Mouse (Mus musculus) kidney, adult 8-10 months (tissue): ENCODE results near the gene Sigmar1.
"Not testable (repeated sequence)": the region's sequence is repeated elsewhere in the genome, so short reads cannot be mapped to it uniquely, and the experiment has no call there.

Experiments
- DNase-seq, 2 experiments: peaks; one replicate each; pipeline ENCODE4 v3.0.0; 2022

Gene Sigmar1

GRCm38 (mm10) chr4:41755338-41756305, at the start of gene Sigmar1:
Sigmar1 (minus strand) TSS chr4:41756157.
- DNase-seq = peak; percentile 89 to 92

- DNase-seq = not testable (repeated sequence)
Observed at GRCm38 (mm10) chr4:41783197-41783596, 27.2 kb upstream of the Sigmar1 start.

GRCm38 (mm10) chr4:41782711-41783110, 26.8 kb upstream of the Sigmar1 start:
- not testable (repeated sequence) for DNase-seq

DNA sequence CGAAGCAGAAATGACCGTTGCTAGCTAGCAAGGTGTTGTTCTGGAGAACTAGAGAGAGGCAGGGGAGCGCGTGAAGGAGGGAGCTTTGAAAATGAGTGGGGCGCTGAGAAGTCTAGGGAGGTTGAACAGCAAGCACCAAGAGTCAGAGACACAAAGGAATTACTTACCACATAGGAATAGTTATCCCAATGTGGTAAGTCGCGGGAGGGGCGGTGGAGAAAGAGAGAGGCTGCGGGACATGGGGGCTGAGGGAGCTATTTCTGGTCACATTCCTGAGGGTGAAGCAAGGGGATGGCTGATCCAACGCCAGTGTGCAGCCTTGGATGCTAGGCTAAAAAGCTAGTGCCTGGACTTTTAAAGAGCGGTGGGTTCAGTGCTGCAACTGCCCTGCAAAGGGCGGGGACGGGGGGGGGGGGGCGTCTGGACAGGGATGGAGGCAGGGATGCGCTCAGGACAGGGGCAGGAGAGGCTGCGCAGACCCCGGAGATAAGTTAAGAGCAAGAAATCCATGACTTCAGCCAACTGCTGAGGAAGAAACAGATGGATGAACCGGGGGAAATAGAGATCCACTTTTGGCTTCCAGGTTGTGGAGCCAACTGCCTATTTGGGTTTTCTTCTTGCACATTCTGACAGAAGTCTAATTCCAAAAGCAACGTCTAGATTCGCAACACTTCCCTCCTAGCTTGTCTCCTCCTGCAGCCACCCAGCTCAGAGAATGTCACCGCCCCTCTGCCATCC, 26.0 kb upstream of the Sigmar1 start:
- not testable (repeated sequence) for DNase-seq

DNA sequence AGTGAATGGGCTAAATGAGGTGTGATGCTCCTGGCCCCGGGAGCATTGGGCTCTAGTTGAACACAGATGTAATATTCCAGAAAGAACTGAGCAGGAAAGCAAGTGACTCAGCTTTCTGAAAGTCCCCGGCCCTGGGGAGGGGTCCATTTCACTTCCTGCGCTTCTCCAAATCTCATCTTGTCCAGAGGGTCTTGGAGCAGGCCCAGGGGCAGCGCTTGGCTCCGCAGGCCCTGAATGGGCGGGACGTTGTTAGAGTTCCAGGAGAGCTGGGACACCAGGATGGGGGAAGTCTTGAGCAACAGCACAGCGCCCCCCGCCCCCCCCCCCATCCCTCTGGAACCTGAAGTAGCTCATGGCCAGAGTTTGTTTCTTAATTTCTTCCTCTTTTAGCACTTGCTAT, 25.3 kb upstream of the Sigmar1 start:
- not testable (repeated sequence) for DNase-seq

DNA sequence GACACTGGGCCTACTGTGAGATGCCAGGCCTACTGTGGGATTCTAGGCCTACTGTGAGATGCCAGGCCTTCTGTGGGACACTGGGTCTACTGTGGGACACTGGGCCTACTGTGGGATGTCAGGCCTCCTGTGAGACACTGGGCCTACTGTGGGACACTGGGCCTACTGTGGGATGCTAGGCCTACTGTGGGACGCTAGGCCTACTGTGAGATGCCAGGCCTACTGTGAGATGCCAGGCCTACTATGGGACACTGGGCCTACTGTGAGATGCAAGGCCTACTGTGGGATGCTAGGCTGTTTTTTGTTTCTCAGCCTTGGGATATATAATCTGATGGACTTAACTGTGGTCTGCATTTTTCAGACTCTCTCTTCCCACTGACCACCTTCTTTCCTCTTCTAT, 19.9 kb upstream of the Sigmar1 start:
- DNase-seq = not testable (repeated sequence)

GRCm38 (mm10) chr4:41774506-41774905, 18.5 kb upstream of the Sigmar1 start:
- DNase-seq = not testable (repeated sequence)

- DNase-seq = peak; percentile 89 to 91
Observed at GRCm38 (mm10) chr4:41774002-41774401, 18.0 kb upstream of the Sigmar1 start, which contains the start of gene Ccl27a. Ccl27a (minus strand) TSS chr4:41774247.

- peak; percentile 86 to 87 for DNase-seq
Observed at GRCm38 (mm10) chr4:41773502-41773901, 17.5 kb upstream of the Sigmar1 start.

DNA sequence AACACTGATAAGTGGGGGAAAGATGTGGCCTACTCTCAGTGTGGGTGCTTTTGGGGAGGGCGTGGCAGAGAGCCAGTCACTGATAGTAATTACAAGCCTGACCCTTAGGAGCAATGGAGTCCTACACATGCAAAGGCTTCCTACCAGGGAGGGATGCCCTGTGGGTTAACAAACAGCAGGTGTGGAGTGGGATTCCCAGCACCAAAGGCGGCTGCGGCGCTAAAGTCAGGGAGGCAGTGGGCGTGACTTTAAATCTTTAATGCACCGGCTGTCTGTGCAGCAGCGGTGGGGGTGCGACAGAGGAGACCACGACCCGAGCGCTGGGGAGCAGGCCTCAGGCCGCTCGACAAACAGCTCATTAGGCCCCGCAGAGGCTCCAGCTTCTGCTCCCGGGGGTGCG, 17.0 kb upstream of the Sigmar1 start:
- DNase-seq = not testable (repeated sequence)

- not testable (repeated sequence) for DNase-seq
Observed at GRCm38 (mm10) chr4:41767301-41767700, 11.3 kb upstream of the Sigmar1 start.

- DNase-seq = not testable (repeated sequence)
Observed at GRCm38 (mm10) chr4:41763176-41763575, 7.2 kb upstream of the Sigmar1 start.

DNA sequence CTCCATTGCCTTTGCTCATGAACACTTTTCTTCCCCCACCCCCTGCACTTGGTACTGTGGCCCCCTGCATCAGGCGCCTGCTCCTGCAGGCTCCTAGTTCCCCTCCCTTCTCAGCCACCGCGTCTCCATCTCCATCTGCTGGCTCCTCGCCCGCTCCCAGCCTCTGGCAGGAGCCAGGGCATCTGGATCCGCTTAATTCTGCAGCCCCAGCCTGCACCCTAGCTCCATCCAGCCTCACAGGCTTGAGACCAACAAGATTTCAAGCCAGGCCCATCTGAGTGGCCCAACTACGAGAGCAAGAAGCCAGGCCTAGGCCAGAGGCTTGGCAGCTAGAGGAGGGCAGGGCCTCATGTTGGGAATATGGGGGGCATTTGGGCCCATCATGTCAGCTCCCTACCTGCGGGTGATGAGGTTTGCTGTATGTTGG, 6.7 kb upstream of the Sigmar1 start:
- DNase-seq = not testable (repeated sequence)

GRCm38 (mm10) chr4:41762099-41762687, 6.2 kb upstream of the Sigmar1 start:
- no peak for DNase-seq

GRCm38 (mm10) chr4:41761680-41762079, 5.7 kb upstream of the Sigmar1 start:
- no peak for DNase-seq

GRCm38 (mm10) chr4:41760911-41761310, 5.0 kb upstream of the Sigmar1 start:
- no peak for DNase-seq

DNA sequence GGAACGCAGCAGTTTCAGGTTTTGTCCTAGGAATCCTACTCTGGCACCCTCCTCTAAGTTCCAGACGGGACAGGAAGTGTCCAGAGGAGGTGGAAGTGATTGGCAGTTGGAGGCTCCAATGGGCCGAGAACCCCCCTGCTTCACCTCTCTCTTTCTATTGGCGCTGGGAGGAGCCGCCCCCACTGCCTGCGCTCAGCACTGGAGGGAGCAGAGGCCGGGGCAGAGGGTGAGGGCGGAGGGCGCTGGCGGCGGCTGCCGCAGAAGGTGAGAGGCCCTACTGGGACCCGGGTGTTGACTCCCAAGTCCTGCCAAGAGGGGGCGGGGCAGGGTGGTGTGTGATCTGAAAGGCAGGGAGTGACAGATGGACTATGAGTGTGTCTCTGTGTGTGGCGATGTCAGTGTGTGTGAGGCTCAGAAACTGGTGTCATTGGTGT, 4.3 kb upstream of the Sigmar1 start:
- peak; percentile 97 to 98 for DNase-seq

DNA sequence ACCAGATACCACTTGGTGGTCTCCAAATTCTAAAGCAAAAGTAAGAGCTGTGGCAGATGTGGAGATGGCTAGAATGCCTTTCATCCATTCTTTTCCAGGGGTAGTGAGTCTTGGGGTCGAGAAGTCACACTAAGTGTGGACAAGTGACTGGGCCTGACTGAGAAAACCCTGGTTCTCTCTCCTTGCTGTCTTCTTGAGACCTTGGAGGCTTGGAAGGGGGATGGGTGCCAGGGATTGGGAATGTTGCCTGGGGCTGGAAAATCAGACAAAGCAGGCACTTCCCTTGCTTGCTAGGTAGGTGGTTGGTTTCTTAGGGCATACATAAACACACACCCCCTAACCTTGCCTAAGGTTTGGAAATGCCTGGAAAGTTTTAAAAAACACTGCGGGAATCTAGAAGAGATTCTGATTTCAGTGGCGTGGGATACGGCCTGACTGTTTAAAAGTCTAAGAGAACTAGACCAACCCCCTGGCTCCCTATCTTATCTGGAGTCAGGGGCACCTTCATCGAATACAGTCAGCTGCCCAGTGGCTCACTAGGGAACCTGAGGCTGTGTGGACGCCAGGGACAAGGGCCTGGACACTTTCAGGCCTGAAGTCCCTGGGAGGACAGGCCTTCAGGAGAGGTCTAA, 3.8 kb upstream of the Sigmar1 start:
- peak in 1 of 2 experiments; percentile 48 for DNase-seq

GRCm38 (mm10) chr4:41759206-41759605, 3.2 kb upstream of the Sigmar1 start:
- peak; percentile 85 for DNase-seq

GRCm38 (mm10) chr4:41758701-41759100, 2.7 kb upstream of the Sigmar1 start:
- DNase-seq = no peak

- peak; percentile 65 to 72 for DNase-seq
Observed at GRCm38 (mm10) chr4:41758021-41758420, 2.1 kb upstream of the Sigmar1 start.

GRCm38 (mm10) chr4:41757321-41757720, 1.4 kb upstream of the Sigmar1 start:
- DNase-seq = peak; percentile 57 to 58
